Mouse (Mus musculus) cortical plate, adult 2 months (tissue): ENCODE results near the gene Uap1l1.

Experiments
- CTCF ChIP-seq: fragments of 200-500 bp; IDR thresholded peaks from 2 replicates; pipeline ENCODE4 v1.5.1; 2011; ENCODE audit warnings: mild to moderate bottlenecking, control low read depth, low read length; ENCODE audit not compliant: insufficient read depth; ENCODE audit errors: extremely low read depth
- POLR2A ChIP-seq: fragments of 200-500 bp; IDR thresholded peaks from 2 replicates; pipeline ENCODE4 v1.6.1; 2011; ENCODE audit warnings: mild to moderate bottlenecking, low read length, control low read depth; ENCODE audit not compliant: insufficient read depth; ENCODE audit errors: extremely low read depth

- TF ChIP-seq CTCF (no peak), POLR2A (no peak)
Measured at GRCm38 (mm10) chr2:25354211-25354610, 11.3 kb downstream of the Uap1l1 start.
